Comparison of ENCODE assay signal across 24 mouse cellular contexts in genomic region chr14:56172744-56173143, GRCm38 (mm10). TPM values are rescaled to one million over a fixed set of nuclear protein-coding genes. Genes with fewer than 3 reads are reported as not detected.
DNase-seq lines count a peak whose midpoint lies in the region; ATAC-seq and TF ChIP-seq lines count a peak whose summit lies in the region.
"Had no signal": no experiment of that assay in that cellular context is flagged by ENCODE, and none has a peak within 500 bp of the region (broad histone marks: within the 10 kb centered on the region; RNA-seq: fewer than 3 reads in every experiment).

No protein-coding gene starts in this region.

- no peaks in the 10 kb centered on the region for H3K27me3 ChIP-seq in limb, embryonic 11.5 days (ENCODE audit: control insufficient read depth, insufficient read depth, low read length)
- H3K27me3 ChIP-seq in limb, embryonic 10.5 days (ENCODE audit: low read depth, poor library complexity, severe bottlenecking): no peaks in the 10 kb centered on the region
- H3K27me3 ChIP-seq: embryonic facial prominence, embryonic 12.5 days; forebrain, embryonic 13.5 days; forebrain, embryonic 15.5 days had no signal

- no peaks in the 10 kb centered on the region for H3K36me3 ChIP-seq in limb, embryonic 11.5 days (ENCODE audit: control insufficient read depth, insufficient read depth, low read length)
- no peaks in the 10 kb centered on the region for H3K36me3 ChIP-seq in limb, embryonic 10.5 days
- no peaks in the 10 kb centered on the region for H3K36me3 ChIP-seq in ES-E14 (ENCODE audit: control insufficient read depth, insufficient read depth, low read length, poor library complexity, severe bottlenecking)
- H3K36me3 ChIP-seq: embryonic facial prominence, embryonic 10.5 days; embryonic facial prominence, embryonic 12.5 days; forebrain, embryonic 15.5 days had no signal

- H3K4me3 ChIP-seq in limb, embryonic 11.5 days (ENCODE audit: low read depth, low read length): no peak overlapping the region
- no peak overlapping the region for H3K4me3 ChIP-seq in limb, embryonic 10.5 days
- no peak overlapping the region for H3K4me3 ChIP-seq in ES-E14 (ENCODE audit: insufficient read depth in 1 of 2, low read depth in 1 of 2, low read length in 2 of 2, poor library complexity in 1 of 2, severe bottlenecking in 1 of 2)
- H3K4me3 ChIP-seq: embryonic facial prominence, embryonic 10.5 days; embryonic facial prominence, embryonic 12.5 days; forebrain, embryonic 13.5 days; forebrain, embryonic 15.5 days had no signal

- H3K4me2 ChIP-seq in limb, embryonic 11.5 days (ENCODE audit: low read depth, severe bottlenecking): no peak overlapping the region
- H3K4me2 ChIP-seq: embryonic facial prominence, embryonic 12.5 days; forebrain, embryonic 13.5 days; forebrain, embryonic 15.5 days had no signal

- H3K9ac ChIP-seq in limb, embryonic 11.5 days (ENCODE audit: low read length): no peak overlapping the region
- no peak overlapping the region for H3K9ac ChIP-seq in ES-E14 (ENCODE audit: insufficient read depth, low read depth, low read length, poor library complexity, severe bottlenecking)
- H3K9ac ChIP-seq: embryonic facial prominence, embryonic 12.5 days; forebrain, embryonic 13.5 days; forebrain, embryonic 15.5 days; forebrain, postnatal 0 days had no signal

- WGBS in limb, embryonic 11.5 days: 90% methylated on average over 5 of the region's 5 CpGs
- 92% methylated on average over 5 of the region's 5 CpGs for WGBS in limb, embryonic 10.5 days

- in situ Hi-C loops in ES-E14 (cut with MboI; ENCODE audit: low sequenced_read_pairs in 2 of 2, unreplicated experiment in 2 of 2): no loop called here

- H3K4me1 ChIP-seq in limb, embryonic 11.5 days (ENCODE audit: control insufficient read depth, insufficient read depth, low read length): no peaks in the 10 kb centered on the region
- no peaks in the 10 kb centered on the region for H3K4me1 ChIP-seq in limb, embryonic 10.5 days
- no peaks in the 10 kb centered on the region for H3K4me1 ChIP-seq in ES-E14 (ENCODE audit: control insufficient read depth in 2 of 2, insufficient read depth in 2 of 2, low read length in 2 of 2, poor library complexity in 1 of 2)
- H3K4me1 ChIP-seq: embryonic facial prominence, embryonic 10.5 days; embryonic facial prominence, embryonic 12.5 days; forebrain, embryonic 13.5 days; forebrain, embryonic 15.5 days had no signal

- peak; percentile 14 for DNase-seq in limb, embryonic 11.5 days (ENCODE audit: low spot score)
- DNase-seq in limb, embryonic 10.5 days (ENCODE audit: low spot score): no peak
- DNase-seq in 416B (ENCODE audit: low read depth): peak; percentile 22
- no peak for DNase-seq in ES-E14 (ENCODE audit: low read depth, low spot score)
- peak; percentile 2 for DNase-seq in MEL-GATA-1-ER (ENCODE audit: extremely low read depth, low read depth)
- no peak for DNase-seq in adrenal gland, postnatal 4 days (ENCODE audit: low spot score in 2 of 2)
- no peak for DNase-seq in urinary bladder, postnatal 25 days (ENCODE audit: low spot score)
- DNase-seq: adrenal gland, adult 2 months; adrenal gland, postnatal 10 days; adrenal gland, postnatal 25 days; B cell, adult 2 months; cerebellum, postnatal 10 days; cerebellum, postnatal 25 days; forebrain, postnatal 0 days had no signal

- no peaks in the 10 kb centered on the region for H3K9me3 ChIP-seq in limb, embryonic 11.5 days (ENCODE audit: control insufficient read depth, low read length)
- H3K9me3 ChIP-seq in limb, embryonic 10.5 days (replicated peaks): no peaks in the 10 kb centered on the region
- no peaks in the 10 kb centered on the region for H3K9me3 ChIP-seq in ES-E14 (ENCODE audit: control insufficient read depth, insufficient read depth, low read depth, low read length)
- H3K9me3 ChIP-seq: embryonic facial prominence, embryonic 10.5 days; embryonic facial prominence, embryonic 12.5 days; forebrain, embryonic 13.5 days; forebrain, embryonic 15.5 days had no signal

- no peak overlapping the region for H3K27ac ChIP-seq in limb, embryonic 11.5 days (replicated peaks; ENCODE audit: low read depth, low read length)
- H3K27ac ChIP-seq in limb, embryonic 10.5 days: no peak overlapping the region
- H3K27ac ChIP-seq in ES-E14 (ENCODE audit: insufficient read depth, low read depth, low read length, poor library complexity, severe bottlenecking): peak overlapping the region; percentile 31; the same call in 1 of the 2 replicates
- H3K27ac ChIP-seq: embryonic facial prominence, embryonic 10.5 days; embryonic facial prominence, embryonic 12.5 days; forebrain, embryonic 13.5 days; forebrain, embryonic 15.5 days had no signal

- ATAC-seq in limb, embryonic 11.5 days (ENCODE audit: insufficient number of reproducible peaks, low FRiP score, low TSS enrichment, low read depth): no peak
- ATAC-seq: CD4-positive, CD25-positive, alpha-beta regulatory T cell, adult 4 months; forebrain, embryonic 13.5 days; forebrain, embryonic 15.5 days; forebrain, postnatal 0 days had no signal

TF ChIP-seq in ES-E14, 5 proteins besides CTCF, POLR2A, EP300 and RAD21:
- no peak for TF ChIP-seq CHD2 (IDR thresholded peaks at IDR 0.05; ENCODE audit: low read depth, low read length)
- TF ChIP-seq ZNF384 (IDR thresholded peaks at IDR 0.05; ENCODE audit: low read depth, low read length): no peak
TF ChIP-seq in ES-E14: peak in this region for 0.

RNA-seq across cellular contexts. Expression of gene Gzmn, which starts 1.7 kb away (rescaled TPM):
- polyA plus RNA-seq in limb, embryonic 11.5 days (2014; fragmentation: Nextera tagmentation; extraction: Ambion mirVana): not detected in 2 replicates
- not detected in 2 replicates for polyA plus RNA-seq in limb, embryonic 10.5 days (2016; fragmentation: Nextera tagmentation; extraction: Ambion mirVana)
- total RNA-seq in ES-E14 (2012; rRNA removed): 0.22 TPM in 1 of 2 replicates, not detected in the other
- not detected for total RNA-seq in adrenal gland, postnatal 4 days (2021)
- total RNA-seq: adrenal gland, adult 2 months; adrenal gland, postnatal 10 days; adrenal gland, postnatal 25 days; CH12.LX; forebrain, postnatal 0 days had no signal
- polyA plus RNA-seq: adrenal gland, adult 2 months; CD4-positive, CD25-positive, alpha-beta regulatory T cell, adult 4 months; cerebellum, adult 2 months; cortical plate, adult 2 months; embryonic facial prominence, embryonic 10.5 days; embryonic facial prominence, embryonic 12.5 days; embryonic facial prominence, embryonic 14.5 days; forebrain, embryonic 11.5 days; forebrain, embryonic 13.5 days; forebrain, embryonic 15.5 days; forebrain, postnatal 0 days had no signal

RNA-seq across cellular contexts. Expression of gene Gzmg, which starts 13.4 kb away (rescaled TPM):
- polyA plus RNA-seq in limb, embryonic 11.5 days (2014; fragmentation: Nextera tagmentation; extraction: Ambion mirVana): not detected in 2 replicates
- polyA plus RNA-seq in limb, embryonic 10.5 days (2016; fragmentation: Nextera tagmentation; extraction: Ambion mirVana): not detected in 2 replicates
- total RNA-seq in ES-E14 (2012; rRNA removed): not detected in 2 replicates
- not detected for total RNA-seq in adrenal gland, postnatal 4 days (2021)
- total RNA-seq: adrenal gland, adult 2 months; adrenal gland, postnatal 10 days; adrenal gland, postnatal 25 days; CH12.LX; forebrain, postnatal 0 days had no signal
- polyA plus RNA-seq: adrenal gland, adult 2 months; CD4-positive, CD25-positive, alpha-beta regulatory T cell, adult 4 months; cerebellum, adult 2 months; cortical plate, adult 2 months; embryonic facial prominence, embryonic 10.5 days; embryonic facial prominence, embryonic 12.5 days; embryonic facial prominence, embryonic 14.5 days; forebrain, embryonic 11.5 days; forebrain, embryonic 13.5 days; forebrain, embryonic 15.5 days; forebrain, postnatal 0 days had no signal

RNA-seq across cellular contexts. Expression of gene Gzmf, which starts 38.5 kb away (rescaled TPM):
- polyA plus RNA-seq in limb, embryonic 11.5 days (2014; fragmentation: Nextera tagmentation; extraction: Ambion mirVana): not detected in 2 replicates
- not detected in 2 replicates for polyA plus RNA-seq in limb, embryonic 10.5 days (2016; fragmentation: Nextera tagmentation; extraction: Ambion mirVana)
- not detected in 2 replicates for total RNA-seq in ES-E14 (2012; rRNA removed)
- not detected for total RNA-seq in adrenal gland, postnatal 4 days (2021)
- total RNA-seq: adrenal gland, adult 2 months; adrenal gland, postnatal 10 days; adrenal gland, postnatal 25 days; CH12.LX; forebrain, postnatal 0 days had no signal
- polyA plus RNA-seq: adrenal gland, adult 2 months; cerebellum, adult 2 months; cortical plate, adult 2 months; embryonic facial prominence, embryonic 10.5 days; embryonic facial prominence, embryonic 12.5 days; embryonic facial prominence, embryonic 14.5 days; forebrain, embryonic 11.5 days; forebrain, embryonic 13.5 days; forebrain, embryonic 15.5 days; forebrain, postnatal 0 days had no signal

RNA-seq across cellular contexts. Expression of gene Gzmd, which starts 40.3 kb away (rescaled TPM):
- polyA plus RNA-seq in limb, embryonic 11.5 days (2014; fragmentation: Nextera tagmentation; extraction: Ambion mirVana): not detected in 2 replicates
- polyA plus RNA-seq in limb, embryonic 10.5 days (2016; fragmentation: Nextera tagmentation; extraction: Ambion mirVana): not detected in 2 replicates
- total RNA-seq in ES-E14 (2012; rRNA removed): 0.32 and 0.89 TPM in 2 replicates
- not detected for total RNA-seq in adrenal gland, postnatal 4 days (2021)
- total RNA-seq: adrenal gland, adult 2 months; adrenal gland, postnatal 10 days; adrenal gland, postnatal 25 days; CH12.LX; forebrain, postnatal 0 days had no signal
- polyA plus RNA-seq: adrenal gland, adult 2 months; CD4-positive, CD25-positive, alpha-beta regulatory T cell, adult 4 months; cerebellum, adult 2 months; cortical plate, adult 2 months; embryonic facial prominence, embryonic 10.5 days; embryonic facial prominence, embryonic 12.5 days; embryonic facial prominence, embryonic 14.5 days; forebrain, embryonic 11.5 days; forebrain, embryonic 13.5 days; forebrain, embryonic 15.5 days; forebrain, postnatal 0 days had no signal

RNA-seq across cellular contexts. Expression of gene Gzme, which starts 52.3 kb away (rescaled TPM):
- polyA plus RNA-seq in limb, embryonic 11.5 days (2014; fragmentation: Nextera tagmentation; extraction: Ambion mirVana): not detected in 2 replicates
- not detected in 2 replicates for polyA plus RNA-seq in limb, embryonic 10.5 days (2016; fragmentation: Nextera tagmentation; extraction: Ambion mirVana)
- 0.98 and 1.2 TPM in 2 replicates for total RNA-seq in ES-E14 (2012; rRNA removed)
- not detected for total RNA-seq in adrenal gland, postnatal 4 days (2021)
- total RNA-seq: adrenal gland, adult 2 months; adrenal gland, postnatal 10 days; adrenal gland, postnatal 25 days; CH12.LX; forebrain, postnatal 0 days had no signal
- polyA plus RNA-seq: adrenal gland, adult 2 months; CD4-positive, CD25-positive, alpha-beta regulatory T cell, adult 4 months; cerebellum, adult 2 months; cortical plate, adult 2 months; embryonic facial prominence, embryonic 10.5 days; embryonic facial prominence, embryonic 12.5 days; forebrain, embryonic 11.5 days; forebrain, embryonic 13.5 days; forebrain, embryonic 15.5 days; forebrain, postnatal 0 days had no signal

Comparison
In these comparisons a context has a peak if more than half of its experiments do, and no peak if none do; other contexts are left out.
1. DNase-seq: peak in limb, embryonic 11.5 days (single experiment), 416B (single experiment) and MEL-GATA-1-ER (single experiment); none in limb, embryonic 10.5 days (single experiment), ES-E14 (single experiment), adrenal gland, postnatal 4 days (0 of 2) and urinary bladder, postnatal 25 days (single experiment).